Mouse (Mus musculus): ENCODE results near the gene Magoh.

DNA sequence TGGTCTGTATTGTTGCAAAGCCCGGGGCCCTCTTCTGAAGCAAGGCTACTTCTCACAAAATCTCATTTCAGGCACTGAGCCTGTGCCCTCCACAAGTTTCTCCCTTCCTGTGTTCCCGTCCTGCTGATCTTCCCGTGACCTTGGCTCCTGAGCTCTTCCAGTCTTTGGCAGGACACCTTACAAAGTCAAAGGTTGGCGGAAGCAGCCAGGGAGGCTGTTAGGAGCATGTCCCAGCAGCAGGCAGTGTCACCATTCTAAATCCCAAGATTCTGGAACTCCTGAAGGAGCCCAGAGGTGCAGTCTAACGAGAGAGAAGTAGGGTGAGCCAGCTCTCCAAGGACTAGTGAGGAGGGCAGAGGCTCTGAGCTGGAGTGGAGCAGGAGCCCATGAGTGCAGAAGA lies 31.0 kb upstream of the Magoh start:
- TF ChIP-seq RCOR1 (IDR thresholded peaks at IDR 0.05; ENCODE audit: low read depth, low read length) (no peak), MAX (IDR thresholded peaks at IDR 0.05; ENCODE audit: low read length) (no peak), EP300 (IDR thresholded peaks at IDR 0.05; ENCODE audit: low read depth in 1 of 2, low read length in 2 of 2) (no peak), ELF1 (IDR thresholded peaks at IDR 0.05; ENCODE audit: low read depth, low read length) (no peak), MYB (IDR thresholded peaks at IDR 0.05; ENCODE audit: low read depth, low read length) (no peak), E2F4 (IDR thresholded peaks at IDR 0.05; ENCODE audit: borderline replicate concordance, low read depth, low read length) (no peak), ZMIZ1 (IDR thresholded peaks at IDR 0.05; ENCODE audit: low read depth, low read length) (no peak), GATA1 (IDR thresholded peaks at IDR 0.05; ENCODE audit: low read depth, low read length) (no peak), JUND (IDR thresholded peaks at IDR 0.05; ENCODE audit: low read depth, low read length) (no peak), TAL1 (IDR thresholded peaks at IDR 0.05; ENCODE audit: low read length) (no peak), KAT2A (conservative IDR thresholded peaks at IDR 0.05; ENCODE audit: low read depth, low read length) (no peak), MAZ (IDR thresholded peaks at IDR 0.05; ENCODE audit: low read depth, low read length) (no peak), HCFC1 (IDR thresholded peaks at IDR 0.05; ENCODE audit: low read depth, low read length) (no peak), CTCF (IDR thresholded peaks at IDR 0.05 in 2 of 3, conservative IDR thresholded peaks at IDR 0.05 in 1 of 3; ENCODE audit: control insufficient read depth in 1 of 3, insufficient read depth in 1 of 3, low read depth in 2 of 3, low read length in 3 of 3, poor library complexity in 1 of 3, severe bottlenecking in 1 of 3) (no peak)

All from MEL (cell line).